Mouse (Mus musculus) thymus, adult 2 months (tissue): ENCODE results near the gene Fgfr2.

Experiments
- CTCF ChIP-seq: fragments of 200-500 bp; IDR thresholded peaks from 2 replicates; pipeline ENCODE4 v1.5.1; 2012; ENCODE audit warnings: mild to moderate bottlenecking, control low read depth, low read length, moderate library complexity, borderline replicate concordance; ENCODE audit not compliant: control insufficient read depth, poor library complexity, insufficient read depth; ENCODE audit errors: extremely low read depth
- POLR2A ChIP-seq: fragments of 200-500 bp; IDR thresholded peaks from 2 replicates; pipeline ENCODE4 v1.6.1; 2012; ENCODE audit warnings: mild to moderate bottlenecking, low read length, control low read depth, moderate library complexity; ENCODE audit not compliant: control insufficient read depth, poor library complexity, insufficient read depth; ENCODE audit errors: extremely low read depth

DNA sequence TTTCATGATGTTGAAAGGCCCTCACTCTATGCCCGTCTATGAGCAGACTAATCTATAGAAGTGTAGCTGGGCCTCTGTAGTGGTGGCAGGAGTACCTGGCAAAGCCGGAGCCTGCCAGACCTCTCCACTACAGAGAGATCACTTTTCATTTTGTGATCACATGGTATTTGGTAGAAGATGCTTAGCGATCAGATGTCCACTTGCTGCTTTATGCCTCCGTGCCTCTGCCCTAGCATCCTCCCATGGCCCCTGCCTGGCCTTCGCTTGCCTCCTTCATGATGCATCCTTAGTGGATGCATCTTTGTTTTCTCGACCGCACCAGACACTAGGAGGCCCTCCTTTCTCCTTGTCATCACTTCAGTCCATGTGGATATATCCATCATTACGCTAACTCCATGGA, 2466.2 kb downstream of the Fgfr2 start:
- no peak for TF ChIP-seq CTCF
- TF ChIP-seq POLR2A, result no peak
